Mouse (Mus musculus): ENCODE data around the gene E2f8.

E2f8 gene

DNA sequence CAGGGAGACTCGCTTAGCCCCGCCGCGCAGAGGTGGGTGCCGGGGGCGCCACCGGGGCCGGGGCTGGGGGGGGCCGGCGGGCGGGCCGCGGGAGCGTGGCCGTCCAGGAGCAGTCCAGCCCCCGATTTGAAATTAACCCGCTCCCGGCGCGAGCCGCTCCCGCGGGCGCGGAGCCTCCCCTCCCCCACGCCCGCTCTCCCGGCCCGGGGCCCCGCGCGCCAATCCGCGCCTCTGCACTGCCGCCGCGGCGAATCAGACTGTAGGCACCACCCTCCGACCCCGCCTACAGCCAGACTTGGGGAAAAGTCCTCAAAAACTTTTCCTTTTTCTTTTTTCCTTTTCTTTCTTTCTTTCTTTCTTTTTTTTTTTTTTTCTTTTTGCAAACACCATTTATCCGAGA, at the start of gene E2f8:
Gene E2f8 (minus strand): TSS at position 111 of the 400 bp plus-strand sequence.
- peak; percentile 74 for DNase-seq (ENCODE audit: low spot score)

DNA sequence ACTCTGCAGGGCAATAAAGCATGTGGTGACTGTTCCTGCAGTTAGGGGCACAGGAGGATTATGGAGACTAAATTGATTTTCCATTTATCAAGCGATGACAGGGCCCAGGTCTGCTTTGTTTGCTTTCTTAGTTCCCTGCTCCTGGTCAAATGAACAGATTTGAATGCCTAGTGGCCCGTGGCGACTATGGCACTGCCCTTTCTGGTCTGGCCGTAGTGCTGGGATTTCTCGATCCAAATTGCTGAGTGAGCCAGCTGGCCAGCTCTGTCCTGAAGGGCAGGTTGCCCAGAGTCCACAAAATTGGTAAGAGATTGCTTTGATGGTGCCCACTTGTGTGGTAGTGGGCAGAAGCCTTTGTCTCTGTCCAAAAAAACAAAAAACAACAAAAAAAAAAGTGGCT, 49.0 kb upstream of the E2f8 start:
- DNase-seq (ENCODE audit: low spot score): no peak

DNA sequence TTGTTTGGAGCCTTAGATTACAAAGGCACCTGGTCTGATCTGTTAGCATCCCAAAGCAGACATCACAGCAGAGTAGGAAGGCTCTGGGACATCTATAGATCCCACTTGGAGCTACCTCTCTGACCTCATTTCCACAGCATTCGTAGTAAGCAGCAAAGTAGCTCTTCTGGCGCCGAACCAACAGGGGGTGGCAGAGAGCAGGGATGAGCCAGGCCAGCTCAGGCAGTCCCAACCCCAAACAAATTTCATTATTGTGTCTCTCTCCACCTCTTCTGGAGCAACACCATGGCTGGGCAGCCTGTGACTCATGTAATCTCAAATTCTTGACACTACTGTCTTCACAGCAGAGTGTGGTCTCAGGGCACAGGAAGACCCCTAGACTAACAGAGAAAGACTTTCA, 47.0 kb upstream of the E2f8 start:
- DNase-seq (ENCODE audit: low spot score): peak; percentile 73

DNA sequence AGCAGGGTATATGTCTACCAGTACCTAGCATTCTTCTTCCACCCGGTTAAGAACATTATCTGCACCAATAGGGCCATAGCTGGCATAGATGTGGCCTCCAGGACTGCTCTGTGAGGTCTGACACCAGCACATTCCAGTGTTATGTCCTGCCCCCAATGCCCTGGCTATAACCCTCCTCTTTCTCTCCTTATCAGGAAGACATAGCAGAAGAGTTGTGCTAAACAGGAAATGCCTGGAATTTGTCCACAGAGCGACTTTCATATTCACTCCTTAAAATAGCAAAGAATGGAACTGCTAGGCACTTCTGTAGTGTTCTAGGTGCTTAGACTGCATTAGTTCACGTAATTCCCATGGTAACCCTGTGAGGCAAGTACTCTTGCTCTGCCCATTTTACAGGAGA, 43.8 kb upstream of the E2f8 start:
- DNase-seq (ENCODE audit: low spot score): no peak

DNA sequence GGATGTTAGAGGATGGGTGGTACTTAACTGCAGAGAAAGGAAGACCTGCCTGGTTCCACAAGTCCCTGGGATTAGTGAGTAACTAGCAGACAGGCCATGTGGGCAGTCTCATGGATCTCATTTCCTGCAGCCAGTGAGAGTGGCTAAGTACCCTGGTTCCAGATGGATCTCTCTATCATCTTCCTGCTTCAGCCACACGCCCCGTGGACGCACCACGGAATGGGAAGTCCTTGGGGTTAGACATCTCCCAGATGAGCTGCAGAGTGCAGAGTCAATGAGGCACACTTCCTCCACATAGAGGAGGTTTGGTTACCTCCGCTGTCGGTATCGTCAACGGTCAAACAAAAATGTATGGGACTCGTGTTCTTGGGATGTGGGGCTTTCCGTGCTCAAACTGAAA, 42.2 kb upstream of the E2f8 start:
- DNase-seq (ENCODE audit: low spot score): no peak

DNA sequence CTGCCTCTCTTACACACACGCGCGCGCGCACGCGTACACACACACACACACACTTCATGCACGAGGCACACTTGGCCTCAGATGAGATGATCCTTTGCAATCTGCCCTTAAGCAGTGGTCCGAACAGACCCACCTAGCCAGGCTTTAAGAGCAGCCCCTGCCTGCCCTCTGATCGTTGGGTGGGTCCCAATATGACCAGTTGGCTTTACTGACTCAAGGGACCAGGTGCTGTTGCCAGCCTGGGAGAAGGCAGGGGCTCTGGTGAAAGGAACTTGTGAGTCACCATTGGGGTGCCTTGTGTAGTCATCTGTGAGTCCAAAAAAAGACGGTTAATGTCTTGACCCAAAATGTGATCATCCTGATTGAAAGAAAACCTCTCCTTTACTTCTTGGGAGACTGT, 37.0 kb upstream of the E2f8 start:
- DNase-seq (ENCODE audit: low spot score): no peak

DNA sequence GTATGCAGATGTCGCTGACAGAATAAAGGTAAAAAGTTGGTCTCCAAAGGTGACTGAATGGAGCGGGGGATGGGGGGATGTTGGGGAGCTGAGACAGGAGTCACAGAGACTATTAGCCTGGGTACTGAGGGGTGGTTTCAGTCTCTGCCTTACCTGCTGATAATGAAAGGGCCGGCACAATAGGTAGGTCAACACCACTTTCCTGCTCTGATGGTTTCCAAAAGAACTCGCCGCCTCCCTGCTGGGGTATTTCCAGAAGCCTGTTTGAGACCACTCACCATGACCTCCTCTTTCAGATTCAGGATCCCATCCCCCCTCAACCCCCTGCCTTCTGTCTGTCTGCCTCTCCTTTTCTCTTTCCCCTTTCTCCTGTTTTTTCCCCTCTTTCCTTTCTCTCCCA, 36.6 kb upstream of the E2f8 start:
- no peak for DNase-seq (ENCODE audit: low spot score)

DNA sequence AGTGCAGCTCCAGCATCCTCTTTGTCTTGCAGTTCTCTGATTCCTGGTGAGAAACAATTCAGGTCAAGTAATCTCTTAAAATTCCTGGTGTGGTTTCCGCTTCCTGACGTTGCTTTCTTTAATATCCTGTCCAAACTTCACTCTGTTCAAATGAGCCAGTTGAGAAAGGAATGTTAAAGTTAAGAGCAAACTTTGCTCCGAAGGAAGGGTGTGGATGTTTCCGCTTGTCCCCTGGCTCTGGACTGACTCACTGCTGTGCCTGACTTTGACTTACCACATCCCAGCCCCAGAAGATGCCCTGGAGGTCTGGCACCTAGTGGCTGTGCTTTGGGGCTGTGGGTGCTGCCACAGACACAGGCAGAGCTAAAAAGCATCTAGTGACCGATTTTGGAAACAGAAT, 36.1 kb upstream of the E2f8 start:
- DNase-seq (ENCODE audit: low spot score): no peak

DNA sequence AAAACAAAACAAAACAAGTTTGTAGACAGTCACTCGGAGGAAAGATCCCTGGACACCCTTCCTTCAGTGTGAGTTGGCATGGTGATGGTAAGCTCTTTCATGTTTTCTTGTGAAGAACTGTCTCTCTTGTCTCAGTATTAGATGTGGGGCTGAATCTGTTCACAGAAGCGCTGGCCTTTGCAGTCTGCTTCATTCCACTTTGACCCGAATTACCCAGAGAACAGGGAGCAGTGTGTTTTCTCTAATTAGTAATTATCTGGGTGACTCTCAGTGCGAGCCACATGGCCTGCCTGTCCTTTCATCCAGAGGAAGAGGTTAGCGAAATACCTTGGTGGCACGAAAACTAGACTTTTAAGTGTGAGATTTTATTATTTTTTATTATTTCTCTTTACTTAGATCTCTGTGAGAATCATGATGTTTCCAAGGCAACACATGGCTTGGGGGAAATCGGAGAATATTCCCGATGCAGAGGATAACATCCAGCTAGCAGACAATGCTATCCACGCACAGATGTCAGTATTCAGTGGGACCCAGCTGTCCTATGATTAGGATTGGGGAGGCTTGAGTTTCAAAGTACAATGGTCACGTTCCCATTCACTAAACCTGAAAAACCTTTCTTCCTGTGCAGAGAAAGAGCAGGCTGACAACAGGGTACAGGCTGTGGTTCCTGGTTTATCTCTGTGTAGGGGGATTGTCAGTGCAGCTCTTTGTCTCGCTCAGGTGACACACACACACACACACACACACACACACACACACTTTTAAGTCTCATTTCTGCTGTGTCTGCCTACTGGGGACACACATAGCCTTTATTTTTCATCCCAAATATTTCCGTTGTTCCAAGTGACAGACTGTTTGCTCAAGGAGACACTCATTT, 33.5 kb upstream of the E2f8 start:
- DNase-seq (ENCODE audit: low spot score): no peak

DNA sequence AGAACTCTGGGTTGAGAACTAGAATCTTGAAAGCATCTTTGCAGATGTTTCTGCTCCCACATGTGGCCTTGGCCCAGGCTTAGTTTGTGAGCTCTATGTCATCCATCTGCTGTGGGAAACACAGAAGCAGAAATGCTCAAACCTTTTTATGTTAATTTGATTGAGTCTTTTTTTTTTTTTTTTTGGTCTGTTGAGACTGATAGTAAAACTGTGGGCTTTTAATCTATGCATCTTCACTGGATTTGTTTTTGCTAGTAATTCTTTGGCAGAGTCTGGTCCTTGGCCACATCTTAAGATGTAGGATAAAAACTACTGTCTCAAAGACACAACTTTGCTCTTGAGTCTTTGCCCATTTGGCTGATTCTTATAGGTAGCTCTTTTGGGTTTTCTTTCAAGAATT, 29.8 kb upstream of the E2f8 start:
- DNase-seq (ENCODE audit: low spot score): no peak

DNA sequence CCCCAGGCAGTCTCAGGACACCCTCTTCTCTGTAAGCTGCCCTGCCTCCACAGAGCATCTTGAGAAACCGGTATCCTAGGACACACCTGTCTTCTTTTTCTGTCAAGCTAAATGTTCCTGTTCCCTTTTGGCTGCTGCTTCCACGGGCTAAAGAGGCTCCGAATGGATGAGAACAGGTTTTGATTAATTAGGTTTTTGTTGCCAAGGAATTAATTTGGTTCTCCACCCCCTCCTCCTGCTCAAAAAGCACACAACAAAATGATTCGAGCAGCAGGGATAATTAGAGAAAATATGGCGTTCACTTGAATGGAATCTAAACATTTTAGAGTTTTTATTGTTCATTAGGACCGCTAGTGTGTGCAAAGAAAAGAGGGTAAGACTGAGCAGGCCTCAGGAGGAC, 28.9 kb upstream of the E2f8 start:
- DNase-seq (ENCODE audit: low spot score): no peak

DNA sequence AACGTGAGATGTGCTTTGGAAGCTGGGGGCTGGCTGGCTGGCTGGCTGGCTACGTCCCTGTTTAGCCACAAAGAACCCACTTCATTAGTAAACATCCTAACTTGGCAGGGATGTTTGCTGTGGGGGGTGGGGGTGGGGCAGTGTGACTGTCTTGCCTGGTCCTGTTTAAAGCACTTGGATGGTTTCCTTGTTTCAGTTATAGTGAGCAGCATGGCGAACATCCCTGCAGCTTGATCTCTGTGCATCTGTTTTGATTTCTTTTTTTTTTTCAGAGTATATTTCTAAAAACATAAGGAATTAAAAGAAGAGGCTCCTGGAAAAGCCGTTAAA, 27.9 kb upstream of the E2f8 start:
- DNase-seq (ENCODE audit: low spot score): no peak

DNA sequence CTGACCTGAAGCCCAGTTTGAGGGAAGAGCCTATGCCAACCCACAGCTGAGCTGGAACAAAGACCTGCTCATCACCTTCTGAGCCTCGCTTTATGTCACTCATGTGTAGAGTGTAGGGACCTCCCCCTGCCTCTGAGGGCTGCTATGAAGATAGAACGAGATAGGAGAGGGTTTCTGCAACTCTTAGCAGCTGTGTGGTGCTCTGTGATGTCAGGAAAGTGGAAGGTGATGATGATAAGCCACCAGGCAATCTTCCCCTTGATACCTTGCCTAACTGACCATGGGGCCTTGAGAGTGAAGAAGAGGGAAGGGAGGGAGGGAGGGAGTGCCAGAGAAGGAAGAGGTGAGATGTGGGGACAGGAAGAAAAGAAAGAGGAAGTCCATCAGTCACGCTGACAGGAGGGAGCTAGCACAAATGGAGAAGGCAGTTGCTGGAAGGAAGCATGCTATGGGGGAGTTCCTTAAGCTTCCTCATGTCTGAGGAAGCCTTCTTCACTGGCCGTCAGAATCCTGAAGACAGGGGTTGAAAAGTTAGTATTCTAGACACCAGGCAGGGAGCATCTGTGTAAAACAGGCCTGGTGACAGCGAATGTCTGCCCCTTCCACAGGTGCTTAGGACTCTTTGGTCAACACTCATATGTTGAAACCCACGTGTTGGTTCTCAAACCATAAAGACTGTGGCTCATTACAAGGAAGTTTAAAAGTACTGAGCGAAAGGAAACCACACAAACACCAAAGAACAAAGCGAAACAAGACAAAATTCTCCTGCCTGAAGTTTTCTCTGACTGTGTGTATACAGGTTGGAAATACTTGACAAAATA, 27.3 kb upstream of the E2f8 start, which contains the start of gene Nav2:
Gene Nav2 (plus strand): TSS at position 196 of the 821 bp plus-strand sequence.
- no peak for DNase-seq (ENCODE audit: low spot score)

DNA sequence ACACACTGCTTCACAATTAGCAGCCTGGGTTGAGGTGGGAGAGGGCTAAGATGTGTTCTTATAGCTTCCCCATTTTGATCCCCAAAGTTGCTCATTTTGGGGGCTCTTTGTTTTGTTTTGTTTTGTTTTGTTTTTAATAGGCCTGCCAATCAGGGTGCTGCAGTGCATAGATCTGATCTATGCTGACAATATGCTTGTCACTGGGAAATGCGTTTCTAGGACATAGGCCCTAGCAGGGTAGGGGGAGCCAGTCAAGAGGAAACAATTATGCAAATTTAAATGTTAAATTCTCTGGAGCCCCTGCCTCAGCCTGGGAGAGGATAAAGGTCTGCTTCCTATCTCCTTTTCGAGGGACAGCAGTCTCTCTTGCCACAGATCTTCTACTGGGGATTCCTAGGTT, 21.1 kb upstream of the E2f8 start:
- no peak for DNase-seq (ENCODE audit: low spot score)

DNA sequence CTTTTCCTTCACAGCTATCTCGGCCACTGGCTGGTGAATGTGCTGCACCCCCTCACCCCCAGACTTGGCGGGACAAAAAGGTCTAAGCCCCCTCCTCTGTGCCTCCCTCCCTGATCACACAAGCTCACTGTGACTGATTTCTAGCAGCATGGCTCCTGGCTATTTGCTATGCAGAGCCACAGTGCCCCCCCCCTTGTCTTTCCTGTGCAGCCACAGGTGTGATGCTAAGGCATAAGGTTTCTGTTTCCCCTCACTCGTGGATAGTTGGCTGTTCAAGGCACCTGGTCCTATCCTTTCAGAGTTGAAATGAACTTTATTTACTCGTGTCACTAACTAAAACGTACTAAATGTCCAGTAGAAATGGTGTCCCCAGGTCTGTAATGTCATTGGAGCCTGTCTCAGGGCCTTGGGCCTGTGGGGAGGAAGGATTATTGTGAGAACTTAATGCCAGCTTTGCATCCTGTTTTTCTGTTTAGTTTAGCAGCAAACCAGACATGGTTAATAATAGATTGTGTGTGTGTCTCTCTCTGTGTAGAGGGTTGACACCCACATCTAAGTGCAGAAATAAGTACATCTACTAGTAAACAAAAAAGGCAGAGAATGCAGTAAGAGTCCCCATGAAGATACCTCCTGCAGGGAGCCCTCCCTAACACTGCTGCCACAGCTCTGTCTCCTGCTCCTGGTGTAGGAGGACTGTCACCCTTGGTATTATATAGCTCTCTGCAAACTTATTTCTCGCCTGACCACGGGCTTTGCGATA, 19.2 kb upstream of the E2f8 start:
- no peak for DNase-seq (ENCODE audit: low spot score)

DNA sequence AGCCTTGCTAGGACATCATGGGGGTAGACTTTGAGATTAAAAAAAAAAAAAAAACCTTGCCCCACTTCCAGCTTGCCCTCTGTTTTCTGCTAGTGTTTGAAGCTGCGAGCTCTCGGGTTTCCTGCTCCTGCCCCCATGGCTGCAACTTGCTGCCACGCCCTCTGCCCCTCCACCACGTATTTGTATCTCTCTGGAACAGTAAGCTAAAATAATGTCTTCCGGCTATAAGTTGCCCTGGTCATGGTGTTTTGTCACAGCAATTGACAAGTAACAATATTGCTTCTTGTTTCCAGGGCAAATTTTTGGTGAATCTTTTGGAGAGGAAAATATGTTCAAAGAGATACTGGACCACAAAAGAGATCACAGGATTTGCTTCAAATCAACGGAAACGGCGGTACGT, 17.0 kb upstream of the E2f8 start:
- DNase-seq (ENCODE audit: low spot score): no peak

DNA sequence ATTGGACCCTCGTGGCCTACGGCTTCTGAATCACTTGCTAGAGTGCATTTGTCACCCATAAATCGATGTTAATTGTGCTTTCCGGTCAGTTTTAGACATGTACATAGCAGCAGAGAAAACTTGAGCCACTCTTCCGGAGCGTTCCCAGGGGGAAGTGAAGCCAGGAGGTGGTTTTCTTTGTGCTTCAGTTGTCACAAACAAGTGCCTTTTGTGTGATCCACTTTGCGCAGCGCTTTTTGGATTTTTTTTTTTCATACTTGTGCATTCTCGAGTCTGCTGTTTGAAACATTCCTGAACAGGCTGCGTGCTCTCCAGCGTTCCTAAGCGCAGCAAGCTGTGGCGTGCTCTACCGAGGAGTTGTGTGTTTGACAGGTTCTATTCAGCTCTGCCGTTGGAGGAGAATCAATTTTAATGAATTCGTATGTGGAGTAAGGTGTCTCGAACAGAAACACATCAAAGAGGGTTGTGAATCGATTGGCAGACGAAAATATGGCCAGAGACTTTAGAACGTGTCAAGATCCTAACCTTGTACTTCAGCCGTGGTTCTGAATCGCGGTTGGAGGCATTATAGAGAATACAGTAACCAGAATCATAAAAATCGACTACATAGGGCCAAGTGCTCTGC, 16.3 kb upstream of the E2f8 start:
- DNase-seq (ENCODE audit: low spot score): no peak

DNA sequence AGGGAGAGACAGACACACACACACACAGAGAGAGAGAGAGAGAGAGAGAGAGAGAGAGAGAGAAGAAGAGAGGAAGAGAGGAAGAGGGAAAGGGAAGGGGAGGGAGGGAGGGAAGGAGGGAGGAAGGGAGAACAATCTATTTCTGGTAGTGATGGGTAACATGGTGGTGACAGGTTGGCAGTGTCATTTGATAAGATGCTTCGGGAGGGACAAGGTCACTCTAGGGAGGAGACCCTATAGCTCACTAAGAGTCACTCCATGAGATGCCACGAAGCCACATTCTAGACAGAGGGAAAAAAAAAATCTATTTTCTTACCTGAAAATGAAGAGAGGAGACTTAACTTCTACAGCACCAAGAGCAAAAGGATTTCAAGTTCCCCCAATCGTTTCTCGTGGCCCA, 14.7 kb upstream of the E2f8 start:
- no peak for DNase-seq (ENCODE audit: low spot score)

DNA sequence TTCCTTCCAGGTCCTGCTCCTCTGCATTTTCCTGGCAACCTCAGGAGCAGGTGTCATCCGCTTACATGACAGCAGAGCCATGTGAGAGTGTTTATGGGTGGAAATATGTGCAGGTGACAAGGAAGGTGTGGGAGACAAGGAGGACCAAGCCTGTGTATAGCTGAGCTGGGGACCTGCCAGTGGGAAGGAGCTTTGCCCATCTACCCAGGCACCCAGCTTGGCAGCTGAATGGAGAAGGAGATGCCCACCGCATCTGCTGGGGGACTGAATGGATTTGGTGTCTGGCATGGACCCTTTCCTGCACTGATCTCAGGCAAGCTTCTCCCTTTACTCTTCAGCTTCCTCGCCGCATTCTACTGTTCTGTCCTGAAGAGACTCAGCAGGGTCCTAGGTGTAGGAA, 14.1 kb upstream of the E2f8 start:
- DNase-seq (ENCODE audit: low spot score): no peak

DNA sequence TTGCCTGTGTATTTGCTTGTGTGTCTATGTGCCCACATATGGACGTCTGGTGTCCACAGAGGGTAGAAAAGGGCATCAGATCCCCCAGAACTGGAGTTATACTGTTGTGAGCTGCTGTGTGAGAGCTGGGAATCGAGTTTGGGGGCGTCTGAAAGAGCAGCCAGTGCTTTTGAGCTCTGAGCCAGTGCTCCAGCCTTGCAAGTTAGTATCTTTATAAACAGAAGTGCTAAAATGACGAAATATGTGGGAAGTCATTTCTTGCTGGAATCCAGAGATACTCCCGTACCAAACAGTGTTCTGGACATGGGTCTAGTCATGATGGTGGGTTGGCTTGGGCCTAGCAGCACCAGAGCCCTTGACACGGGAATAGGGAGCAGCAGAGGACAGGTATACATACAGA, 13.4 kb upstream of the E2f8 start:
- DNase-seq (ENCODE audit: low spot score): no peak

DNA sequence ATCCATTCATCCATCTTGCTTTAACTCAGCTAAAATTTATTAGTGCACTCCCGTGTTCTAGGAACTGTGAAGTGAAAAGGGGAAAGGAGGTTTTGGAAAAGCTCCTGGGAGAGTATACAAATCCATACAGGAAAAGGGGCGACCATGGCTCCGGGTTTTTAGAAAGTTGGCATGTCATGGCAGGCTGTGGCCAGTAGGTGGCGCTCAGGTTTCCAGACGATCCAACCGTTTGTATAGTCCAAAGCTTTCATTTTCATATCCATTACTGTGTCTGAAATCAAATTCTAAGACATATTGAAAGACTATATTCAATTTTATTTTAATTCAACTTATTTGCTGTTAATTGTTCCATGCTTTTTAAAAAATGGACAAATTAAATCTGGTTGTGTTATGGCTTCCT, 12.8 kb upstream of the E2f8 start:
- DNase-seq (ENCODE audit: low spot score): peak; percentile 68

DNA sequence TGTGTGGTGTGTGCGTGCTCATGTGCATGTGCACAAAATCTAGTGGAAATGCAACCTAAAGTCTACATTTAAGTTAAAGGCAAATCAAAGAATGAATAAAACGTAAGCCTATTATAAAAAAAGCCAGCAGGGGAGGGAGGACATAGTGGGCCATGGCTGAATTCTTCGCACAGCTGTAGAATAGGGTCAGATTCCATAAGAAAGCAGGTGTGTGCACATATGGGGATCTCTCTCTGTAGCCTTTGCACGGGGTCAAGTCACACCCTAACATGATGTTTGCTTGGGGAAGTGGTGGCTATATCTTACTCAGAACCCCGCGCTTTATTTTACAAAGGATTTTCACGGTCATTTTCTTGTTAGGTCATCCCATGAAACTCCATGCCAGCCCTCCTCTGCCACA, 11.7 kb upstream of the E2f8 start:
- DNase-seq (ENCODE audit: low spot score): no peak
